Mouse (Mus musculus) embryonic facial prominence, embryonic 14.5 days (tissue): ENCODE data around the gene Zfp768. TPM values are rescaled to one million over a fixed set of nuclear protein-coding genes. Genes with fewer than 3 reads are reported as not detected.
"Not testable (repeated sequence)": the region's sequence is repeated elsewhere in the genome, so short reads cannot be mapped to it uniquely, and the experiment has no call there.

Experiments
- ATAC-seq: fragments of 200-750 bp; cut with Nextera tagmentation; 2 replicates; pipeline ENCODE4 v1.8.0; 2017; ENCODE audit warnings: low read depth, moderate number of reproducible peaks, moderate TSS enrichment
- DNase-seq: peaks from one replicate; pipeline ENCODE4 v3.0.0-alpha.2; 2015; ENCODE audit warnings: low spot score
- H3K27ac ChIP-seq: fragments of 300-500 bp; sonication (generic); replicated peaks from 2 replicates; pipeline ENCODE4 v1.5.1; 2014; ENCODE audit warnings: low read depth, mild to moderate bottlenecking, low read length, moderate library complexity
- H3K27me3 ChIP-seq: fragments of 300-500 bp; sonication (generic); replicated peaks from 2 replicates; pipeline ENCODE4 v1.6.1; 2014; ENCODE audit warnings: low read length; ENCODE audit not compliant: control insufficient read depth, insufficient read depth
- H3K36me3 ChIP-seq: fragments of 300-500 bp; sonication (generic); 2 replicates; pipeline ENCODE4 v1.6.1; 2014; ENCODE audit warnings: low read length, mixed read lengths; ENCODE audit not compliant: control insufficient read depth, insufficient read depth
- H3K4me1 ChIP-seq: fragments of 300-500 bp; sonication (generic); 2 replicates; pipeline ENCODE4 v1.6.1; 2014; ENCODE audit warnings: antibody characterized with exemption, low read length; ENCODE audit not compliant: control insufficient read depth, insufficient read depth
- H3K4me2 ChIP-seq: fragments of 300-500 bp; sonication (generic); 2 replicates; pipeline ENCODE4 v1.6.1; 2014; ENCODE audit warnings: low read depth, mild to moderate bottlenecking, low read length, moderate library complexity, mixed read lengths
- H3K4me3 ChIP-seq: fragments of 300-500 bp; sonication (generic); 2 replicates; pipeline ENCODE4 v1.5.1; 2014; ENCODE audit warnings: low read depth, mild to moderate bottlenecking, low read length
- H3K9ac ChIP-seq: fragments of 300-500 bp; sonication (generic); 2 replicates; pipeline ENCODE4 v1.6.1; 2014; ENCODE audit warnings: low read depth, mild to moderate bottlenecking, low read length, moderate library complexity, mixed read lengths
- H3K9me3 ChIP-seq: fragments of 300-500 bp; sonication (generic); 2 replicates; pipeline ENCODE4 v1.6.1; 2016; ENCODE audit warnings: low read length; ENCODE audit not compliant: control insufficient read depth
- WGBS: fragments of 180-500 bp; shearing (Covaris S2); extraction: QIAGEN DNeasy Blood & Tissue Kit; methylation state at CpG from one replicate; pipeline ENCODE4 v1.1.7; 2014; 5-methylcytosine and 5-hydroxymethylcytosine counted together
- polyA plus RNA-seq: library from polyadenylated mRNA; unstranded; fragments of >200 nt; fragmentation: Nextera tagmentation; extraction: Ambion mirVana; gene quantifications from 2 replicates; pipeline ENCODE4 v1.2.1, GENCODE M21; 2014

Zfp768 gene
- polyA plus RNA-seq, 1 experiment from 2014 or later: 5.9 TPM

- not testable (repeated sequence) for H3K9ac ChIP-seq, ATAC-seq, H3K27ac ChIP-seq, H3K4me1 ChIP-seq, H3K36me3 ChIP-seq, H3K9me3 ChIP-seq
- WGBS: 21% methylated on average over 13 of the region's 13 CpGs
- H3K4me3 ChIP-seq: peak overlapping the region; percentile 21
- DNase-seq: peak; percentile 73
- H3K27me3 ChIP-seq: peaks cover 12% of the 10 kb centered on the region; the same call in 1 of the 2 replicates
- H3K4me2 ChIP-seq: peak overlapping the region; percentile 35
These were observed 17.0 kb upstream of the Zfp768 start for GRCm38 (mm10) chr7:127362418-127362817.

DNA sequence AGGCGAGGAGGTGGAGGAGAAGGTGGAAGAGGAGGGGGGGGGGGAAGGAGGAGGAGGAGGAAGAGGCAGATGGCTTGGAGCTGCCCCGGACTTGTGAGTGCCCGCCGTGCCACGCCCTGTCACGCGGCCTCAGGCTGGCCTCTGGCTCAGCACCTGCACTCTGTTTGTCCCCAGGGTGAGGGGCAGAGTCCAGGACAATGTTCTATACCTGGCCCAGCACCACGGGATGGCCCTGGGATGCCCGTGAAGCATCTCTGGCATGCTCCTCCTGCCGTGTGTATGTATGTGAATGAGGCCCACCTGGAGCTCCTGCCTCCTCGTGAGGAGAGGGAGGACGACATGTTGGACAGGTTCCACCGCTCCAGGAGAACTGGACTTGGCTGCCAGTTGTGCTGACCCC, 16.1 kb upstream of the Zfp768 start:
- H3K4me1 ChIP-seq: peaks cover 5% of the 10 kb centered on the region; the same call in 1 of the 2 replicates
- DNase-seq: no peak
- peaks cover 12% of the 10 kb centered on the region; the same call in 1 of the 2 replicates for H3K27me3 ChIP-seq
- H3K36me3 ChIP-seq: no peaks in the 10 kb centered on the region
- WGBS: 46% methylated on average over 7 of the region's 13 CpGs
- no peak overlapping the region for H3K9ac ChIP-seq
- H3K4me2 ChIP-seq: no peak overlapping the region
- H3K9me3 ChIP-seq: no peaks in the 10 kb centered on the region
- no peak for ATAC-seq
- no peak overlapping the region for H3K4me3 ChIP-seq
- H3K27ac ChIP-seq: no peak overlapping the region

- Histone ChIP-seq H3K36me3 (no peaks in the 10 kb centered on the region), H3K27ac (no peak overlapping the region), H3K4me1 (peaks cover 5% of the 10 kb centered on the region; the same call in 1 of the 2 replicates), H3K27me3 (peaks cover 12% of the 10 kb centered on the region; the same call in 1 of the 2 replicates), H3K4me2 (no peak overlapping the region), H3K4me3 (no peak overlapping the region), H3K9ac (no peak overlapping the region), H3K9me3 (no peaks in the 10 kb centered on the region)
- 83% methylated on average over 4 of the region's 4 CpGs for WGBS
- DNase-seq (no peak), ATAC-seq (no peak)
These were observed 14.9 kb upstream of the Zfp768 start for GRCm38 (mm10) chr7:127360265-127360664.

DNA sequence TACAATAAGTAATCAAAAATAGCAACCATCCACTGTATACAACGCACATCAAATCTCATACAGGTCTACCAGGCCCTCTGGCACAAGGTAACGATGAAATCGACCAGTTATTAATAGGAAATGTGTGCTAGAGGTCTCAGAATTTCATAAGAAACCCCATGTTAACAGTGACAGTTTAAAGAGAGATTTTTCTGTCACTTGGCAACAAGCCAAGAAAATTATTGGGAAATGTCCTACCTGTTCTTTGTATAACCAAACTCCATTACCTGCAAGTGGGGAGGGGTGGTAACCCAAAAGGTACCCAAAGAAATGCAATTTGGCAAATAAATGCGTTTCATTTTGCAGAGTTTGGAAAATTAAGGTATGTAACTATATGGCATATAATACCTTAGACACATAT, 13.1 kb upstream of the Zfp768 start:
- Histone ChIP-seq H3K4me1 (peaks cover 3% of the 10 kb centered on the region; the same call in 1 of the 2 replicates), H3K9me3 (0 out of 2 replicates have a peak, but pooled peaks cover 2% of the 10 kb centered on the region), H3K9ac (no peak overlapping the region), H3K36me3 (no peaks in the 10 kb centered on the region), H3K27ac (no peak overlapping the region), H3K4me3 (no peak overlapping the region), H3K4me2 (no peak overlapping the region), H3K27me3 (peaks cover 10% of the 10 kb centered on the region; the same call in 1 of the 2 replicates)
- no peak for DNase-seq
- ATAC-seq: no peak
- 66% methylated on average over 4 of the region's 4 CpGs for WGBS

DNA sequence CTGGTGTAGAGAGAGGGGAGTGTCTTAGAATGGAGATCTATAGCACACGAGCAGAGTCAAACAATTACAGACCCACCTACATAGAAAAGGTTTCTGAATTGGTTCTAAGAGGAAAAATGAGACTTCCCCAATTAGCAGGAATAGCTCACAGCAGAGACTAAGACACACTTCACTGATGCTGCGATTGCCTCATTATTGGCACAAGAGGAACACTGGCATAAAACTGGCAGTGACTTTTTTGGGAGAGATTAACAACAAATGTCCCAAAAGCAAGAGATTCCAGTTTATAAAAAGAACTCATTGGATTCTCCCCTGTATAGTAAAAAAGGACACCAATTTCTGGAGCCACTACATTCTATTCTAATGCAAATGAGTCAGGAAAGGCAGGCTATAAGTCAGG, 12.5 kb upstream of the Zfp768 start:
- ATAC-seq: no peak
- peaks cover 6% of the 10 kb centered on the region; the same call in 1 of the 2 replicates for H3K27me3 ChIP-seq

DNA sequence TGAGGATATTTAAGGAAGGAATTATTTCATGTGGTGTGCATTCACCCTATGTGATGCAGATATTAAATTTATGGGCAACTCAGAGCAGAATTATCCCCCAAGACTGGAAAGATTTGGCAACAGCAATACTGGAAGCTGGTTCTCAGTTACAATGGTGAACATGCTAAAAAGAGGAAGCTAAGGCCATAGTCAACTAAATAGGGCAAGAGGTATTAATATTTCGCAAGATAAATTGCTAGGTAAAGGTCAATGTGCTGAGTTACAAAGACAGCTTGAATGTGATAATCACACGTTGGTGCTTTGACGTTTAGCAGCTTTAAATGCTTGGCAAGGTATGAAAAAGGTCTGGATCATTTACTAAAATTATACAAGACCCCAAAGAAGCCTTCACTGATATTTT, 10.4 kb upstream of the Zfp768 start:
- DNase-seq (no peak), ATAC-seq (no peak)
- Histone ChIP-seq H3K27me3 (no peaks in the 10 kb centered on the region; the same call in 1 of the 2 replicates), H3K4me1 (no peaks in the 10 kb centered on the region), H3K9ac (no peak overlapping the region), H3K36me3 (no peaks in the 10 kb centered on the region), H3K4me2 (no peak overlapping the region), H3K27ac (no peak overlapping the region), H3K4me3 (no peak overlapping the region), H3K9me3 (0 out of 2 replicates have a peak, but pooled peaks cover 6% of the 10 kb centered on the region)
- 59% methylated on average over 3 of the region's 3 CpGs for WGBS

More for the DNA sequence above, 12.5 kb upstream of the Zfp768 start:
- no peaks in the 10 kb centered on the region for H3K36me3 ChIP-seq
- 0 out of 2 replicates have a peak, but pooled peaks cover 6% of the 10 kb centered on the region for H3K9me3 ChIP-seq
- H3K4me1 ChIP-seq: no peaks in the 10 kb centered on the region
- DNase-seq: no peak
- no peak overlapping the region for H3K27ac ChIP-seq
- no peak overlapping the region for H3K4me3 ChIP-seq
- 54% methylated on average over 2 of the region's 2 CpGs for WGBS
- H3K4me2 ChIP-seq: no peak overlapping the region
- H3K9ac ChIP-seq: no peak overlapping the region

- H3K27me3 ChIP-seq: no peaks in the 10 kb centered on the region
- 75% methylated on average over 5 of the region's 5 CpGs for WGBS
- DNase-seq: no peak
- ATAC-seq: no peak
- no peak overlapping the region for H3K4me3 ChIP-seq
- 0 out of 2 replicates have a peak, but pooled peaks cover 6% of the 10 kb centered on the region for H3K9me3 ChIP-seq
- no peaks in the 10 kb centered on the region; the same call in none of the 2 replicates for H3K4me1 ChIP-seq
- no peaks in the 10 kb centered on the region for H3K36me3 ChIP-seq
- no peak overlapping the region for H3K27ac ChIP-seq
- no peak overlapping the region for H3K9ac ChIP-seq
- H3K4me2 ChIP-seq: no peak overlapping the region
These were observed 6.0 kb upstream of the Zfp768 start for GRCm38 (mm10) chr7:127351230-127352004.

GRCm38 (mm10) chr7:127346676-127347075, 1.3 kb upstream of the Zfp768 start:
- Histone ChIP-seq H3K27ac (no peak overlapping the region; the same call in 1 of the 2 replicates), H3K9ac (0 out of 2 replicates have a peak overlapping the region, but pooled peaks have one; percentile 91)
- peak; percentile 78 for DNase-seq

More at GRCm38 (mm10) chr7:127346676-127347075, 1.3 kb upstream of the Zfp768 start:
- peaks cover 18% of the 10 kb centered on the region for H3K36me3 ChIP-seq
- 16% methylated on average over 8 of the region's 8 CpGs for WGBS
- H3K4me1 ChIP-seq: peaks cover 7% of the 10 kb centered on the region
- no peaks in the 10 kb centered on the region for H3K27me3 ChIP-seq
- H3K9me3 ChIP-seq: no peaks in the 10 kb centered on the region
- peak overlapping the region; percentile 84 for H3K4me2 ChIP-seq
- no peak for ATAC-seq
- peak overlapping the region; percentile 83 for H3K4me3 ChIP-seq
